Mouse (Mus musculus) right cerebral cortex, postnatal 25 days (tissue): ENCODE measurements at regions not wholly inside any gene's neighbourhood (a gene's known extent, or its start where the extent isn't known, plus 50 kb on each side); places are given as distances from the start of the nearest gene placed in this dataset.

ENCODE experiments used
- DNase-seq: peaks from one replicate; pipeline ENCODE4 v3.0.0; 2022

DNA sequence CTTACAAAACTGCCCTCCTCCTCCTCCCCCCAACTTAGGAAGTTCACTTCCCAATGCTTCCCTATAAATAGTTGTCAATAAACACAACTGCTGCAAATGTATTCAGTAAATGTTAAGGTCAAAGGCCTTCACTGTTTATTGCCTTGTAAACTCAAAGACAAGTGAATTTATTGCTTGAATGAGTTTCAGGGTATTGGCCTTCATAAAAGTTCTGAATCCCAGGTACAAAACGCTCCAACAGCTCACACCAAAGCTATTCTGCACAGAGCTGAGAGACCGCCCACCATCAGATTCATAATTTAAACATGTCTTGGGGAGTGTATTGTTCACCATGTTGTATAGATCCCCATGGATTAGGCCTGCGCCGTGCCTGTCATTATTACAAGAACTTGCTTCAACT lies 53.9 kb upstream of the Cdkn3 start:
- DNase-seq, result no peak

DNA sequence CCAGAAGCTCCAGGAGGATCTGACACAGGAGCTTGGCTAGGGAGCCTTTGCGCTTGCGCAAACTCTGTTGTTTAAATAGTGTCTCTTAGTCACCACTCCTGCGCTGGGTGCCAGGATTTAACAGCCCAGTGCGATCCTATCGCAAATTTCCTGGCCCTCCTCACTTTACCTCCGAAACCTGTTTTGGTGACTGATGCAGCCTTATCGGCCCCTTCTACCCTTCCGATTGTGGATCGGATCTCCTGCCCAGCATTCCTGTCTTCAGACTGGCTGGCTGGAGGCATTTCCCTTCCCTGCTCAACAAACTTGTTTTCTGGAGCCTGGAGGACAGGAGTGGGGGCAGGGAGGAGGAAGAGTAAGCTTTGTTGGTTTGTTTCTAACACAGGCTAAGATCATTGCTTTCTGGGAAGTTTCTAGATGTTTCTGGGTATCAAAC lies 56.0 kb upstream of the Cdkn3 start:
- no peak for DNase-seq

DNA sequence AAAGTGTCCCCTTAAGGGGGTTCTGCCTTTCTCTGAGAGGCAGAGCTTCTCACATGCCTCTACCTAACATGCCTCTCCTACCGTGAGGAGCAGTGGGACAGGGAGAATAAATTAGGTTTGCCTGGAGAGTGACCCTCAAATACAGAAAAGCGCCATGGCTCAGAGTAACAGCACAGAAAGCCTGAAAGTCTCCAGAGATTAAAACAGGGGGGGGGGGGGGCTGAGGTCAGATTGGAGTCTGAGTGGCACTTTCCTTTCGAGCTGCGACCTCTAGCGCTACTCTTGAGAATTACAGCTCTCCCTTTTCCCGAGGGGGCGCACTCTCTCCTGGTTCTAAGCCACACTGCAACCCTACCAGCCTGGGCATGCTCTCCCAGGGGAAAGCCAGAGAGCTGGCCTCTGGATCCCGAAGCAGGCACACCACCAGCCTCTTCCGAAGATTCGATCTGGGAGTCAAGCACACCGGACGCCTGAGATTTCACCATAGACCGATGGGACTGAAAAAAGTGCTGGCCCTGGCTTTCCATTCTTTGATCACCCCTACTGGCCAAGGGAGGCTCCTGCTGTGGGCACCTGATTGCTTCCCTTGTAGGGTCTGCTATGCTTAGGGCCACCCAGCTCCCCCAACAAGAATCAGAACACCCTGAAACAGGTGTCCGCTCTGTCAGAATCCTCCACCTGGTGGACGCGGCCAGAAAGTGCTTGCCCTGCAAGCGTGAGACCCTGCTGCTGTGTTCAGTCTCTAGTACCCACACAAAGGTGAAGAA lies 57.5 kb upstream of the Cdkn3 start:
- peak; percentile 17 for DNase-seq

DNA sequence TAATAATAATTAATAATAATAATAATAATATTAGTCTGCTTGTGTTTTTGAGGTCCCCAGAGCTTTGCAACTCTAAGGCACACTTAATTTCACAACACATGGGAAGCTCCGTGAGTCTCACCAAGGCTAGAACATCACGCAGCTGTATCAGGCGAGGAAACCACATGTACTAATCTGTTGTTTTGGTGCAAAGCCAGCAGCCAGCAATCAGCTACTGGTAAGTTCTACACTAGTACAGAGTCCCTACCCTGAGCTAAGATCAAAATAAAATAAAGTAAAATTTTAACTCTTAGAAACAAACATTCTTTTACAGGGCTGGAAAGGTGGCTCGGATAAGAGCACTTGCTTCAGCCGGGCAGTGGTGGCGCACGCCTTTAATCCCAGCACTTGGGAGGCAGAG lies 67.8 kb upstream of the Cdkn3 start:
- no peak for DNase-seq

DNA sequence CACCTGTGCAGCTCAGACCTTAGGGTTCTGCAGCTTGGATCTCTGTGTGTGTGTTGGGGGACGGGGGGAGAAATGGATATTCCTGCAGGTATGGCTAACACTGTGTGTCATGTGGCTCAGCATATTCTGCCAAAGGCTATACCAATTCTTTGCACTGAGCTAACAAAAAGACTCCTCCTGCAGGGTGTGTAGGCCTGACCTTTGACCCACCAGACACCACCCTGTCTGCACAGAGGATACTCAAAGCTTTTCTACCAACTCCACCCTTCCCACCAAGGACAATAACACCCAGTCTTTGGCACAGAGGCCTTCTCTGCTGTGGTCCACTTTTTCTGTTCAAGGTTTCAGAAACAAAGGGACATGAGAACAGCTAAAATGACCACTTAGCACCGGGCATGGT lies 68.3 kb upstream of the Cdkn3 start:
- no peak for DNase-seq

DNA sequence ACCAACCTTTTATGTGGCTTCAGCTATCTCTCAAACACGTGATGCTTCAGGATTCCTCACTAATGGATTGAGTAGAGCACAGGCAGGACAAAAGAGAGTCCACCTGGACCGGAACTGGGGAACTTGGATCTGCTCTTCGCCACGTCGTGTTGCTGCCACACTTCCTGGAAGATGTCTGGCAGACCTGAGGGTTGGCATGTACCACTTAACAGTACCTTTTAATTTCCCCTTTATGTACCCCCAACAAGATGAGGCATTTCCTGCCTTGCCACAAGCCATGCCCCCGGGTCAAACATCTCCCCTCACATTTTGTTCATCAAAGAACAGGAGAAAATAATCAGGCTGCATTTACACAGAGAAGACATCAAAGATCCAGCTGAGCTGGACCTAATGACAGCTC lies 77.6 kb upstream of the Cdkn3 start:
- DNase-seq, result no peak

DNA sequence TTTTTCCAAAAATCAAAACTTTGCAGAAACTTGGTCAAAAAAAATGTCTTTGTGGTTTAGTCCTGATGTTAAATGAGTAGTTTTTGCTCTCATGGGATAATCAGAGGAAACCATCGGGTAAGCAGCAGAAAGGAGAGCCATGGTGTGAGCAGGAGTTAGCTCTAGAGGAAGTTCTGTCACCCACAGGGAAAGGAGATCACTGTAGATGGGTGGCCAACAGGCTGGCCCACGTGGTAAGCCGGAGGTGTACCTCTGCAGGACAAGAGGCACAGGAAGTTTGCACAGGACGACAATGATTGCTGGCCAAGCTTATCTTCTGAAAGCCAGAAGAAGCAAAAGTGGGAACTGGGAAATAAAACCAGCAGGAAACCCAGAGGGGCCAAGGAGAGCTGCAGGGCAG lies 81.4 kb upstream of the Cdkn3 start:
- no peak for DNase-seq

DNA sequence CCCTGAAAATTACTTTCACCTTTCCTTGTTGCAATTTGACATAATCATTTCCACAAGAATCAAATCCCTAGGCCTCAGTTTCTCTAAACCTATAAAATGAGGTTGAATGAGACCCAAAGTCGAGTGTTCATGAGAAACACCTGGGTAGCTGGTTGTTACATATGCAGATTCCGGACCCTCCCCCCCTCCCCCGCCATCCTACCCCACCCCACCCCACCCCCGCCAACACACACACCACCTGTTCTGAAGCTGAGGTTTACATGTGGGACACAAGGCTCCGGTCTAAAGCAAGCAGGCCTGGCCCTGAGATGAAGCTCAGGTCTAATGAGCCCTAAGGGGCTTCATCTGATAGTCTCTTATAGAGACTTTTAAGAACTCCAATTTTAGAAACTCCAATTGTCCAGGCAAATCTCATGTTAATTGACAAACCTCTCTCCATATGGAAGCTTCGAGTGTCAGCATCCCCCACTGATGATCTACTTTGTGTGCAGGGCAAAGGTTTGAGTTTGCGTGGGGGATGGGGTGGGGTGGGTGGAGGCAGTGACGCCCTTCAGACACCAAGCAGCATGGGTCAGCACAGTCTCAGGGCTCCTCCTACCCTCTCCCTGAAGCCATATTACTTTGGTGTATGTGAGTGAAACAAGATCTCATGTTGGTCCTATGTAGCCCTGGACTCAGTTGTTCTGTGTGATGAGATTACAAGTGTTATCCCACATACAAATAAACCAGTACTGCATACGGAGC lies 88.7 kb upstream of the Cdkn3 start:
- no peak for DNase-seq

DNA sequence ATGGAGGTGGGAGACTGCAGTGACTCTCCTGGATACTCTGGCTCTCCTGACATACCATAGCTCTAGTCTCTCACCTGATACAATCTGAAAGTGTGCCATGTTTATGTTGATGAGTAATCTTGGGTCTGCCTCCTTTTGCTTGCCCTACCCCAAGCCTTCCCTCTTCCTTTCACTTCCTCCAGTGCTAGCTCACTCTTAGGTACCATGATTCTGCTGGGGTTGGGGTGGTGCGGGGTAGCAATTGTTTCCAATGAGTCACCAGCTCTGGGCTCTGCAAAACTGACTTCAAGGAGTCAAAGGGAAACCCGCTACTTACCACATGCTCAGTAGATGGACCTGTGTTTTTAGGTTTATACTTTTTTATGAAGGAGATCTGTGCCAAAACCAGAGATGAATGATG lies 89.3 kb upstream of the Cdkn3 start:
- no peak for DNase-seq

DNA sequence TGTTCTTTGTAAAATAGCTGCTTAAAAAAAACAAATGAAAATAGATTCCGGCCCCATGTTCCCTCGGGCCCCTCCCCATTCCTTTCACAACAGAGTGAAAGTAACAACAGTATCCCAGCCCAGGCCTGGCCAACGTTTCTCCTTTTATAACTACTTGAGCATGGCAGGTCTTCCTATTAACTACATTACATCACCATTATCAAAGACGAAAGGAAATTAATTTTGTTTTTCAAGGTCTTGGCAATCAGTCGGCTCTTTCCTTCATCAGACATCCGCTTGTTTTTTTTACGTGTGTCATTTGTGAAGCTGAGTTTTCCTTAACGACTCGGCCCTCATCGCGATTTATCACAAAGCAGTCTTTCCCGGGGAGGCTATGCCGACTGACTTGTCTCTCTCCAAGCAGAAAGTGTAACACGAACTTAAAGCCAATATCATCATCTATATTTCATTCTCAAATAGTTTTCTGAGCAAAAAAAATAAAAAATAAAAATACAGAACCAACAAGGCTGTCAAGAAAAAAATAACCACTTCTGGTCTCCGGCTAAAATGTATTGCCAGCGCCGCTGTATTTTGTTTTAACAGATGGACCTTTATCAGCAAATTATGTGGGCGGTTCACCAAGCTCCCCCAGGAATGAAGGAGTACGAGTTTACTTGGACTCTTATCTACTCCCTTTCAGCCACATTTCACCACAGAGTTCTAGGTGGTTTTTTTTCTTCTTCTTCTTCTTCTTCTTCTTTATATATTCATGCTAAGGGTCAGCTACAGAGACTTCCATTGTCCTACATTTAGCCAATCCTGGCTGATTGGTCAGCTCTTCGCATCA lies 89.9 kb upstream of the Cdkn3 start:
- DNase-seq, result no peak

DNA sequence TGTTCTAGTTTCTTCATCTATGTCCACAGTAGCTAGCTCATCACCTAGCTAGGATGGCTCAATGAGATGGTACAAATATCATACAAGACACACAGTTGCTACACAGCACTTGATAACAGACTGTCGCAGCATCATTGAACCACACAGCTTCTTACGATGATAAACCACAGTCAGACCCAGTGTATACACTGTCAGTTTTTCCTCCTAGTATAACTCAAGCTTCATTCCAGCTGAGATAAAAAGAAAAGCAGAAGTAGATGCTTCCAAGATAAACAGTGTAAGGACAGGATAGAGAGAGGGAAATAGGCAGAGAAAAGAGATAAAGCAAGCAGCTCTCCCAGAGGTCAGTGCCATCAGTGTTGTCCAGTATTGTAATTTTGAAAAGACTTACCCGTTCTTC lies 92.1 kb upstream of the Cdkn3 start:
- no peak for DNase-seq

DNA sequence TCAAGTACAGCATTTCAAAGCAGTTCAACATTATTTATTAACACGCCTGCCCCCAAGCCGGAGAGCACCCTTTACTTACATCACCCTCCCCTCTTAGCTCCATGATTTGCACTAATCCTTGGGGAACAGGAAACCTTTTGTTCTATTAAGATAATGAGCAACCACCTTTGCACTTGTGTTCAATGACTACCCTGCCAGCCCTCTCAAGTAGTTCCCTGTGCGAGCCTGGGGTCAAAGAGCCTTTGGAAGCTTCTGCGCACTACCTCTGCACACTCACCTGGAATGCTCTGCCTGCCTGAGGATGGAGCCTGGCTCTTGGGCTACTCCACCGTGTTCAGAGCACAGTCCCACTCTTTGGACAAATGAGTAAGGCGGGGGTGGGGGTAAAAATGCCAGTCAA lies 96.0 kb upstream of the Cdkn3 start:
- no peak for DNase-seq

DNA sequence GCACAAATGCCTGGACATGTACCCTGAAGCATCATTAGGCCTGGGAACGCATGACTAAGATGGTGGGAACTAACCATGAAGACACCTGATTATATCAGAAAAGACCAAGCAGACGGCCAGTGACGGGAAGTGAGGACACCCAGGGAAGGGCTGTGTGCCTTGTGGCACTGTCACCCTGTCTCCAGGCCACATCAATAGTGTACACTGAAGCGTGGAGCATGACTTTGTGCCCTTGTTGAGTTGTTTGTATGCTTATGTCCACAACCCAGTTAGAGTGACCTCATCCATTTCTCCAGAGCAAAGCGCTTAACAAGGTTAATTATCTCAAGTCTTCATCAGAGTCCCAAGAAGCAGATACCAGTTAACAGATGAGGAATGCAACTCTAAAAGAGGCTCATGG lies 96.8 kb upstream of the Cdkn3 start:
- DNase-seq, result no peak

DNA sequence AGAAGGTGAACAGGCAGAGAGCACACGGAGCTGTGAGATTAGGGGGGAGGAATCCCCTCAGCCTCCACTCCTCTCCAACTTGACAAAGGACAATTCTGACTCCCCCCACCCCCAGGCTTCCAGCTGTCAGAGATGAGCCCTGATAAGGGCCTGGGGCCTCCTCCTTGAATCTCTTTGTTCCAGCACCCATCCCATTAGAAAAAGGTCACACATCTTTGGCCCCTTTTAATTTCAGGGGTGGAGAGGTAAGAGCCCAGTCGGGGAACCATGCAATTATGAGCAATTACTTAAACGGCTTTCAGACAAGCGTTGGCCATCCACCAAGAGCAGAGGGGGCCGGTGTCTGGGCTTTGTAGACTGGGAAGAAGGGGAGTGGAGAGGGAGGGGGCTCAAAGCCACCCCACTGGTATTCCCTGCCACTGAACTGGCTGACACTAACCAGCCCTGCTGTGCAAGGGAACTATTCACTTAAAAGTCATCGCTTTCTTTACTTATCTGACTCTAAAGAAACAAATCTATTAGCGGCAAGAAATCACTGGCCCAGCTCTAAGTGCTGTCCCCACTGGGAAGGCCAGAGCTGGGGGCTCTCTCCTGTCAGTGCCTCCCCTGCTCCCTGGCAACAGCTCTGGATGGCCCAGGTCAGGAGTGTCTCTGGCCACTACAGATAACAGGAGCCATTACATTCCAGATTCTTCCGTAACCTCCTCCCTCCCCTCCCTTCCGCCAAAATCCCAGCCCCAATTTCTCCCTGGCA lies 98.4 kb upstream of the Cdkn3 start:
- DNase-seq, result no peak

DNA sequence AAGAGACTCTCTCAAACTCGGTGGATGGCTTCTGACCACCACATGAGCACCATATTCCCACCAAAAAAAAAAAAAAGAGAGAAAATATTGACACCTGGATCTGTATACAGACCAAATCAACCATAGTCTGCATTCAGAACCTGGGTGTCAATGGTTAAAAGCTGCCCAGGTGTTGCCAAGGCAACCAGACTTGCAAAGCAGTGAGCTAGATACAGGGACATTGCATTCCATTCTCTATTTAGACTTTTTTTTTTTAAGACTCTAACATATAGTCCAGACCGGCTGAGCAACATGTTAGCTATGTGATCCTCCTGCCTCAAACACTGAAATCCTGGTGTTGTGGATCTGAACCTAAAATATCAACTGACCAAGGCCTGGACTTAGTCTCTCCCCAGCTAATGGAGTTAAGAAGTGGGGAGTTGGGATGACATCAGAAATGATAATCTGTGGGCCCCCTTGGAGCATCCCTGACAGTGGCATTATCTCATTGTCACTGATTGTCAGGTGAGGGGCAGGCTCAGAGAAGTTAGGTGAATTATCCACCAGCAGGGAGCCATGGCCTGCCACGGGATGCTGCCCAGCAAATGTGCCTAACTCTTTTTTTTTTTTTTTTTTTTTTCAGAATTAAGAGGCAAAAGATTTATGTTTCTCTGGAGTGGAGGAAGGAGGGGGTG lies 99.1 kb upstream of the Cdkn3 start:
- DNase-seq, result peak; percentile 11

DNA sequence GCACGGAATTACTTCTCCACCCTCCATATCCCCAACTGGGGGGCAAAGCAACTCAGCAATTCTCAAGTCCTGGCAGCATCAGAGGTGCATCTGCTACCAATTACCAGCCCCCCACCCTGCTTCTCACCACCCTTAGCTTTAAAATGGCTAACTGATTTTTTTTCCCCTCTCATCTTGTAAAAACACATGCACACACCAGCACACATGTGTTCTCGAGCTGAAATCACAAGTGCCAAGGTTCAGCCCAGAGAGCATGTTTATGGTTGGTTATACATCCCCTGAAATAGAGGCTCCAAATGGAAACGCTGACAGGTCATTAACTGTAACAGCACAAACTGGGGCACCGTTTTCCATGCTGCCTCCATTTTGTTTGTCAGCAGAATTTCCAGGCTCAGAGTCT lies 101.0 kb upstream of the Cdkn3 start:
- DNase-seq, result no peak

DNA sequence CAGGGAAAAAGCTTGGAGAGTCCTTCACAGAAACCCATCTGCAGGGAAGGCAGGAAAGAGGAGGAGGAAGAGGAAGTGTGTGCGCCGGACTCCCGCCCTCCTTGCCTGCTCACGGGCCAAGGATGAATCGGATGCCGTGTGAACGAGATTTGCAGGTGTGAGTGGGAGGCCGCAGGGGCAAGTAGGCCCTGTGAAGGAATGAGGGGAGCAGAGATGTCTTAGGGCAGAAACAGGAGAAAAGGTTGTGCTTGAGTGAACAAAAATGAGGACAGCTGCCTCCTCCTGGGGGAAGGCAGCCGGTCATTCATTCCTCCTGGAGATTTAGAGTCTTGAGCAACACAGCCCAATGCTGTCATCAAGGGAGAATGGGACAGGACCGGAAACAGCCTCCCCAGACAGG lies 104.1 kb upstream of the Cdkn3 start:
- no peak for DNase-seq

DNA sequence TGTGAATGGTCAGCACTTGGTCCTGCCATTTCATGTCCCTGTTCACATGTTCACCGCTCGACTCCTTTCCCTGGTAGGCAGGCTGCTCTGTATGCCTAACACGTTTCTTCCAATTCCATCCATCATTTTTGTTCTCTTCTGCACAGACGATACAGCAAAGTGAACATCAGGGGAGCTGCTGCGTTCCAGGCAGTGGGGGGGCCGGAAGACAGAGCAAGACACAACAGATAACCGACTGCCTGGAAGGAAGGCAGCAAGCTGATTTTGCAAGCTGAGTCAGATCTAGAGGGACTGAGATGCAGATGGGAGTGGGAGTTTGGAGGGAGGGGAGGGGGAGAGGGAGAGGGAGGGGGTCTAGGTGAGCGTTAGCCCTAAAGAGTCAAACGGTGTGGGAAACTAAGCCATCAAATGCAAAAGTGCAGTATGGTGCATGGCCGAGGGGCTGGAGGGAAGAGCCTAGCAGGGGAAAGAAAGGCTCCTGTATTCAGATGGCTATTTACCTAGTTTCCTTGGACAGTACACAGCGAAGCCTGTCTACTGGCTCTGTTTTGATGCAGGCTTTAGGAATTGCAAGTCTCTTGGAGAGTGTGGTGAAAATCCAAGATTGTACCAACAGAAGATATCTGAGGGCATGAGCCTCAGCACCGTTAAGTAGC lies 112.9 kb upstream of the Cdkn3 start:
- no peak for DNase-seq

DNA sequence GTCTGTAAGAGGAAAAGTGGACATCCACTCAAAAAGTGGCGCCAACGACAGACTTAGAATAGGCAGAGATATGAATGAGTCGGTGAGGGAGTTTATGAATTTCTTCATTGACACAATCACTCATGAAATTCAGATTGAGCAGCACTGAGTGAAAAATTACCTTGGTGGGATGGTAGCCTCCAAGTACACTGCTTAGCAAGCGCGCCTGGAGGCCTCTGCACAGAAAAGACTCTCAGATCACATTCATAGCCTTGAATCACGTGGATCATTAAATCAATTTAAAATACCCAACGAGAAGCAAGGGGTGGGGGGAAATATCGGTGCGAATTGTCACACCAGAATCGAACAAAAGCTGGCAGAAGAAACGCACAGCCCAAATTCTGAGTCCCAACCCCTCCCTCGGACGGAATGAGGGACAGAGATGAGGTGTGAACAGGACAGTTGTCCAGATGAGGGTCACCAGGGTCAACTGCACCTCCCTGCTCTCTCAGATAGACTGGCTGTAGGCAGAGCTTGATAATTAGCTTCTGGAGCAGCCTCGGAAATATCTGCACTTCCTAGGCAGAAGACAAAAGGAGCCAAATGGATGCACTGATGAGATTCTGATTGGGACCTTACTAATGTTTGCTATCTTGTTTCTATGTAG lies 113.5 kb upstream of the Cdkn3 start:
- DNase-seq, result no peak

DNA sequence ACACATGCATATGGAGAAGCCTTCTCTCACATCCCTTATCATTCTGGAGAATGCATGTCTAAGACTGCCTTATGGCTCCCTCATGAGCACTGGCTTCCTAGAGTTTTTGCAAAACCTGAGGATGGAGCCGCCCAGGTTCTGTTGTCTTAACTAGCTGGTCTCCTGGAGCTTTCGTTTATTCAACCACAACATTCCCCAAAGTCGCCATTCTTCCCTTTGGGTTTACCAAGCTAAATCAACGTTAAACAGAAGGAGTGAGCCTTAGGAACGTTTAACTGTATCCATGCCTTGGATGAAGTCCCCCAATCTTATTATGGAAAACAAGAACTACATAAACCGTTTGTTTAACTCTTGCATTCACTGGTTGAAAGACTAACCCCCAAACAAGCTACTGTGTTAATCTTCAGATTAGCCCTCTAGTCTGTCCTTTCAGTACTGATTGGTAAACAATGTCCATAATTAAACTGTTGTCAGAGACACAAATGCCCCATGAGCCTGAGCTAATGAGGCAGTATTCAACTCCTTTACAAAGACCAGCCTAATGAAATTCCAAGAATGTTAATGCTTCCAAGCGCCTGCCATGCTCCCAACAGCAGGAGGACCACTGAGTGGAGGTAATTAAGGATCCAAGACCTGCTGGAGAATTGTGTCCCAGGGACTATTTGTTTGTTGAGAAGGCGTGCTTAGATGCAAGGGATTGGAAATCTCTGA lies 121.1 kb upstream of the Cdkn3 start:
- DNase-seq, result no peak

DNA sequence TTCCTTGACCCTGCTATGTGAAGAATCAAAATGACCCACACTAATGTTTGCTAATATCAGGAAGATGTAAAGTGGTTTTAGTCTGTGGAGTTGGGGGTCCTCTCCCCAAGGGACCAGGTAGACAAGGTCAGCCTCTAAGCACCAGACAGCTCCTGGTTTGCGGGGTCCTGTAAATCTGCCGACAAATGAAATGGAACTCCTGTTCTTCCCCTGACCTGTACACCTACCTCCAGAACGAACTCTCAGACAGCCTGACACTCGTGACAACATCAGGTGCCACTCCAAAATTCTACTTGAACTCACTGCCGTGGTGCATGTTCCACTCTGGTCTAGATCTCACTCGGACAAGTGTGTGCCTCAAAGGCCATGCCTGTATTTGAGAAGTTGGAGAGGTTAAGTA lies 121.8 kb upstream of the Cdkn3 start:
- DNase-seq, result no peak
